Mouse (Mus musculus): ENCODE measurements around the gene Upk1a. TPM values are rescaled to one million over a fixed set of nuclear protein-coding genes. Genes with fewer than 3 reads are reported as not detected.

Gene Upk1a
- polyA plus RNA-seq, 1 experiment from 2014 or later: 0.39 TPM

- H3K4me1 ChIP-seq (ENCODE audit: control insufficient read depth, insufficient read depth, low read length): peaks cover 8% of the 10 kb centered on the region
- no peak for DNase-seq (ENCODE audit: low spot score)
- no peaks in the 10 kb centered on the region for H3K9me3 ChIP-seq (ENCODE audit: control insufficient read depth, low read length)
- H3K4me2 ChIP-seq (ENCODE audit: low read depth, low read length): no peak overlapping the region
- ATAC-seq (ENCODE audit: low read depth): no peak
- WGBS: 81% methylated on average over 5 of the region's 5 CpGs
- 0 out of 2 replicates have a peak, but pooled peaks cover 3% of the 10 kb centered on the region for H3K27me3 ChIP-seq (replicated peaks; ENCODE audit: control insufficient read depth, insufficient read depth, low read length)
- H3K9ac ChIP-seq (ENCODE audit: low read depth, low read length): no peak overlapping the region
- peaks cover 28% of the 10 kb centered on the region for H3K36me3 ChIP-seq (ENCODE audit: control insufficient read depth, insufficient read depth, low read length)
- H3K27ac ChIP-seq (replicated peaks; ENCODE audit: low read depth, low read length): no peak overlapping the region
- no peak overlapping the region for H3K4me3 ChIP-seq (ENCODE audit: low read depth, low read length)
Measured at GRCm38 (mm10) chr7:30626647-30627046, 14.0 kb upstream of the Upk1a start.

GRCm38 (mm10) chr7:30625530-30626384 lies 13.1 kb upstream of the Upk1a start, which contains the start of gene Cox6b1:
TSS of gene Cox6b1 (minus strand) at chr7:30626151.
- H3K36me3 ChIP-seq (ENCODE audit: control insufficient read depth, insufficient read depth, low read length): peaks cover 35% of the 10 kb centered on the region
- ATAC-seq (ENCODE audit: low read depth): peak; percentile 95
- H3K9me3 ChIP-seq (ENCODE audit: control insufficient read depth, low read length): no peaks in the 10 kb centered on the region
- H3K27ac ChIP-seq (replicated peaks; ENCODE audit: low read depth, low read length): no peak within 1 kb of the TSS; the same call in 1 of the 2 replicates
- H3K4me1 ChIP-seq (ENCODE audit: control insufficient read depth, insufficient read depth, low read length): peaks cover 8% of the 10 kb centered on the region
- peak within 1 kb of the TSS; percentile 80 for H3K4me3 ChIP-seq (ENCODE audit: low read depth, low read length)
- H3K9ac ChIP-seq (ENCODE audit: low read depth, low read length): peak within 1 kb of the TSS; percentile 84
- DNase-seq (ENCODE audit: low spot score): peak; percentile 95
- H3K27me3 ChIP-seq (replicated peaks; ENCODE audit: control insufficient read depth, insufficient read depth, low read length): no peaks in the 10 kb centered on the region
- H3K4me2 ChIP-seq (ENCODE audit: low read depth, low read length): peak within 1 kb of the TSS; percentile 59
- 2% methylated on average over 44 of the region's 44 CpGs for WGBS

DNA sequence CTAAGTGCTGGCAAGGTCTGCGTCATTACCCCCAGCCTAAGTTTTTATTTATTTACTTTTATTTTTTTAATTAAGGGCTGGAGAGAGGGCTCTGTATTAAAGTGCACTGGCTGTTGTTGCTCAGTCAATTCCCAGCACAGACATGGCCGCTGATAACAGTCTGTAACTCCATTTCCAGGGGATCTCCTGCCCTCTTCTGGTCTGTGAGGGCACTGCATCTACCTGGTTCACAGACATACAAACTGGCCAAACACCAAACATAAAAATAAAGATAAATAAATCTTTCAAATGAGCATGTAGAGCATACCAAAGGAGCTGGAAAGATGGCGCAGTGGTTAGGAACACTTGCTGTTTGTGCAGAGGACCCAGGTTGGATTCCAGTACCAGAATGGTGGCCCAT lies 6.6 kb upstream of the Upk1a start:
- Histone ChIP-seq H3K36me3 (ENCODE audit: control insufficient read depth, insufficient read depth, low read length) (peaks cover 79% of the 10 kb centered on the region), H3K27me3 (replicated peaks; ENCODE audit: control insufficient read depth, insufficient read depth, low read length) (no peaks in the 10 kb centered on the region), H3K4me1 (ENCODE audit: control insufficient read depth, insufficient read depth, low read length) (no peaks in the 10 kb centered on the region), H3K9me3 (ENCODE audit: control insufficient read depth, low read length) (no peaks in the 10 kb centered on the region), H3K9ac (ENCODE audit: low read depth, low read length) (no peak overlapping the region), H3K27ac (replicated peaks; ENCODE audit: low read depth, low read length) (no peak overlapping the region), H3K4me2 (ENCODE audit: low read depth, low read length) (no peak overlapping the region), H3K4me3 (ENCODE audit: low read depth, low read length) (no peak overlapping the region)
- 85% methylated on average over 3 of the region's 3 CpGs for WGBS
- ATAC-seq (ENCODE audit: low read depth): no peak
- no peak for DNase-seq (ENCODE audit: low spot score)

- no peaks in the 10 kb centered on the region for H3K27me3 ChIP-seq (replicated peaks; ENCODE audit: control insufficient read depth, insufficient read depth, low read length)
- H3K4me2 ChIP-seq (ENCODE audit: low read depth, low read length): no peak overlapping the region
- no peak overlapping the region for H3K27ac ChIP-seq (replicated peaks; ENCODE audit: low read depth, low read length)
- H3K9ac ChIP-seq (ENCODE audit: low read depth, low read length): no peak overlapping the region
- peaks cover 74% of the 10 kb centered on the region for H3K36me3 ChIP-seq (ENCODE audit: control insufficient read depth, insufficient read depth, low read length)
- 89% methylated on average over 9 of the region's 9 CpGs for WGBS
- DNase-seq (ENCODE audit: low spot score): no peak
- H3K4me3 ChIP-seq (ENCODE audit: low read depth, low read length): no peak overlapping the region
- H3K4me1 ChIP-seq (ENCODE audit: control insufficient read depth, insufficient read depth, low read length): no peaks in the 10 kb centered on the region
- no peaks in the 10 kb centered on the region for H3K9me3 ChIP-seq (ENCODE audit: control insufficient read depth, low read length)
- no peak for ATAC-seq (ENCODE audit: low read depth)
Measured at GRCm38 (mm10) chr7:30618658-30619057, 6.0 kb upstream of the Upk1a start.

GRCm38 (mm10) chr7:30615049-30615760 lies 2.6 kb upstream of the Upk1a start:
- Histone ChIP-seq H3K27me3 (replicated peaks; ENCODE audit: control insufficient read depth, insufficient read depth, low read length) (no peaks in the 10 kb centered on the region), H3K9ac (ENCODE audit: low read depth, low read length) (no peak overlapping the region), H3K27ac (replicated peaks; ENCODE audit: low read depth, low read length) (no peak overlapping the region), H3K36me3 (ENCODE audit: control insufficient read depth, insufficient read depth, low read length) (peaks cover 44% of the 10 kb centered on the region), H3K9me3 (ENCODE audit: control insufficient read depth, low read length) (no peaks in the 10 kb centered on the region), H3K4me1 (ENCODE audit: control insufficient read depth, insufficient read depth, low read length) (no peaks in the 10 kb centered on the region), H3K4me3 (ENCODE audit: low read depth, low read length) (no peak overlapping the region), H3K4me2 (ENCODE audit: low read depth, low read length) (no peak overlapping the region)
- DNase-seq (ENCODE audit: low spot score) (no peak), ATAC-seq (ENCODE audit: low read depth) (peak; percentile 16; the same call in 1 of the 2 replicates)
- WGBS: 51% methylated on average over 4 of the region's 5 CpGs

DNA sequence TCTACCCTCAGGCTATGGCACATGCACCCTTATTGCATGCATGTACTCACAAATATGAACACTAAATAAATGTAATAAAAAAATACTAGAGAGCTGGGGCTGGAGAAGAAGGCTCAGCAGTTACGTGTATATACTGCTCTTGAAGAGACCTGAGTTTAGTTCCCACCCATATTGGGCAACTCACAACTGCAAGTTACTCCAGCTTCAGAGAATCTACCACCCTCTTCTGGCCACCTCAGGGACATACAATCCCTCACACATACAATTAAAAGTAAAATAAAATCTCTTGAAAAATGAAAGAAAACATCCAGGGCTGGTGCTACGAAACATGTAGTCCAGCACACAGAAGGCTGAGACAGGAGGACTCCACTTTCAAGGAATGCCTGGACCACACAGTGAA lies 1.8 kb upstream of the Upk1a start:
- Histone ChIP-seq H3K27me3 (replicated peaks; ENCODE audit: control insufficient read depth, insufficient read depth, low read length) (no peaks in the 10 kb centered on the region), H3K4me2 (ENCODE audit: low read depth, low read length) (no peak overlapping the region), H3K9ac (ENCODE audit: low read depth, low read length) (no peak overlapping the region), H3K4me3 (ENCODE audit: low read depth, low read length) (no peak overlapping the region), H3K4me1 (ENCODE audit: control insufficient read depth, insufficient read depth, low read length) (no peaks in the 10 kb centered on the region), H3K36me3 (ENCODE audit: control insufficient read depth, insufficient read depth, low read length) (peaks cover 38% of the 10 kb centered on the region), H3K9me3 (ENCODE audit: control insufficient read depth, low read length) (no peaks in the 10 kb centered on the region), H3K27ac (replicated peaks; ENCODE audit: low read depth, low read length) (no peak overlapping the region)
- peak; percentile 34 for DNase-seq (ENCODE audit: low spot score)
- ATAC-seq (ENCODE audit: low read depth): peak; percentile 30; the same call in 1 of the 2 replicates
- WGBS: 78% methylated on average over 2 of the region's 2 CpGs

DNA sequence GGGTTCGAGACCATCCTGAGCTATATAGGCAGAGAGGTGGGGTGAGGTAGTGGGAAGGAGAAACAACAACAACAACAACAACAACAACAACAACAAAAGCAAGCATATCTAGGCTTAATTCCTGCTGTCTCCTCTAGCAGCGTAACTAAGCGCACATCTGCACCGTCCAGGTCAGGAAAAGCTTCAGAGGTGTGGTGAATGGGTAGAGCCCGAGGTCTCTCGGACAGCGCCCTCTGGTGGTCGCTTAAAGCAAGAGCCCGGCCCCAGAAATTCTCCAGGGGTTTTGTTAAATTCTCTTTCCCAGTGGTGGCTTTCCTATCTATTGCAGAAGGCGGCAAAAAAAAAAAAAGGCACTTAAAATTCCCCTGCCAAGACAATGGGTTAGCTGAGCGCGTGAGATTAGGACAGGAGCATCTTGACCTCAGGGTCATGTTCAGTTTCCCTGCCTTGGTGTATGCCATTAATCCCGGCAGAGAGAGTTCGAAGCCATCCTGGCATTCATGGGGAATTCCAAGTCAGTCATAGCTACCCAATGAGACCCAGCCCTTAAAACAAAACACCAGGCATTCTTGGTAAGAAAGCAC lies 974 bp upstream of the Upk1a start:
- Histone ChIP-seq H3K27me3 (replicated peaks; ENCODE audit: control insufficient read depth, insufficient read depth, low read length) (no peaks in the 10 kb centered on the region), H3K4me3 (ENCODE audit: low read depth, low read length) (no peak overlapping the region), H3K9ac (ENCODE audit: low read depth, low read length) (no peak overlapping the region), H3K4me1 (ENCODE audit: control insufficient read depth, insufficient read depth, low read length) (no peaks in the 10 kb centered on the region), H3K27ac (replicated peaks; ENCODE audit: low read depth, low read length) (no peak overlapping the region), H3K4me2 (ENCODE audit: low read depth, low read length) (no peak overlapping the region), H3K9me3 (ENCODE audit: control insufficient read depth, low read length) (no peaks in the 10 kb centered on the region), H3K36me3 (ENCODE audit: control insufficient read depth, insufficient read depth, low read length) (peaks cover 30% of the 10 kb centered on the region)
- ATAC-seq (ENCODE audit: low read depth): no peak
- DNase-seq (ENCODE audit: low spot score): peak; percentile 56
- 23% methylated on average over 14 of the region's 14 CpGs for WGBS

- H3K27ac ChIP-seq (replicated peaks; ENCODE audit: low read depth, low read length): no peak overlapping the region
- no peak overlapping the region for H3K4me3 ChIP-seq (ENCODE audit: low read depth, low read length)
- no peak overlapping the region for H3K4me2 ChIP-seq (ENCODE audit: low read depth, low read length)
- H3K4me1 ChIP-seq (ENCODE audit: control insufficient read depth, insufficient read depth, low read length): no peaks in the 10 kb centered on the region
- H3K9me3 ChIP-seq (ENCODE audit: control insufficient read depth, low read length): no peaks in the 10 kb centered on the region
- no peaks in the 10 kb centered on the region for H3K36me3 ChIP-seq (ENCODE audit: control insufficient read depth, insufficient read depth, low read length)
- ATAC-seq (ENCODE audit: low read depth): no peak
- 52% methylated on average over 7 of the region's 7 CpGs for WGBS
- no peaks in the 10 kb centered on the region for H3K27me3 ChIP-seq (replicated peaks; ENCODE audit: control insufficient read depth, insufficient read depth, low read length)
- DNase-seq (ENCODE audit: low spot score): no peak
- H3K9ac ChIP-seq (ENCODE audit: low read depth, low read length): no peak overlapping the region
Measured at GRCm38 (mm10) chr7:30610043-30610442, 2.6 kb downstream of the Upk1a start.
